Mouse (Mus musculus): ENCODE results near the gene Lin7b.
A peak's percentile ranks its signal among the peaks of the same experiment; 100 is the strongest.

The Lin7b gene

GRCm38 (mm10) chr7:45353041-45353440 lies 17.3 kb downstream of the Lin7b start:
- DNase-seq (ENCODE audit: low read depth, low spot score), result no peak

- no peak for DNase-seq (ENCODE audit: low read depth, low spot score)
Measured at GRCm38 (mm10) chr7:45346905-45347304, 23.5 kb downstream of the Lin7b start.

GRCm38 (mm10) chr7:45343543-45343942 lies 26.8 kb downstream of the Lin7b start:
- DNase-seq (ENCODE audit: low read depth, low spot score), result peak; percentile 87

GRCm38 (mm10) chr7:45342081-45342480 lies 28.3 kb downstream of the Lin7b start:
- DNase-seq (ENCODE audit: low read depth, low spot score), result peak; percentile 57

GRCm38 (mm10) chr7:45341303-45341702 lies 29.1 kb downstream of the Lin7b start:
- DNase-seq (ENCODE audit: low read depth, low spot score), result peak; percentile 94

GRCm38 (mm10) chr7:45340669-45341068 lies 29.7 kb downstream of the Lin7b start:
- DNase-seq (ENCODE audit: low read depth, low spot score), result peak; percentile 78

GRCm38 (mm10) chr7:45340066-45340442 lies 30.3 kb downstream of the Lin7b start:
- no peak for DNase-seq (ENCODE audit: low read depth, low spot score)

- peak; percentile 72 for DNase-seq (ENCODE audit: low read depth, low spot score)
Measured at GRCm38 (mm10) chr7:45339410-45340065, 30.8 kb downstream of the Lin7b start.

- peak; percentile 93 for DNase-seq (ENCODE audit: low read depth, low spot score)
Measured at GRCm38 (mm10) chr7:45338161-45338911, 32.0 kb downstream of the Lin7b start.

- no peak for DNase-seq (ENCODE audit: low read depth, low spot score)
Measured at GRCm38 (mm10) chr7:45337469-45337868, 32.9 kb downstream of the Lin7b start.

- DNase-seq (ENCODE audit: low read depth, low spot score), result no peak
Measured at GRCm38 (mm10) chr7:45336319-45336718, 34.1 kb downstream of the Lin7b start.

- no peak for DNase-seq (ENCODE audit: low read depth, low spot score)
Measured at GRCm38 (mm10) chr7:45335056-45335455, 35.3 kb downstream of the Lin7b start, which contains the start of gene Hrc. TSS of gene Hrc (plus strand) at chr7:45335290.

- no peak for DNase-seq (ENCODE audit: low read depth, low spot score)
Measured at GRCm38 (mm10) chr7:45334605-45335004, 35.8 kb downstream of the Lin7b start.

GRCm38 (mm10) chr7:45333431-45333982 lies 36.9 kb downstream of the Lin7b start, which contains the start of gene Trpm4:
TSS of gene Trpm4 (minus strand) at chr7:45333780.
- peak; percentile 67 for DNase-seq (ENCODE audit: low read depth, low spot score)

- peak; percentile 93 for DNase-seq (ENCODE audit: low read depth, low spot score)
Measured at GRCm38 (mm10) chr7:45332685-45333425, 37.5 kb downstream of the Lin7b start.

- DNase-seq (ENCODE audit: low read depth, low spot score), result peak; percentile 54
Measured at GRCm38 (mm10) chr7:45331502-45331901, 38.9 kb downstream of the Lin7b start.

- DNase-seq (ENCODE audit: low read depth, low spot score), result no peak
Measured at GRCm38 (mm10) chr7:45328841-45329475, 41.4 kb downstream of the Lin7b start.

- peak; percentile 64 for DNase-seq (ENCODE audit: low read depth, low spot score)
Measured at GRCm38 (mm10) chr7:45325800-45326199, 44.6 kb downstream of the Lin7b start.

- no peak for DNase-seq (ENCODE audit: low read depth, low spot score)
Measured at GRCm38 (mm10) chr7:45323069-45323468, 47.3 kb downstream of the Lin7b start.

GRCm38 (mm10) chr7:45322245-45322644 lies 48.1 kb downstream of the Lin7b start:
- no peak for DNase-seq (ENCODE audit: low read depth, low spot score)
